In genomic region chr6:92634876-92635468, GRCm38 (mm10) we compare ENCODE assay signal across 28 mouse cellular contexts.
DNase-seq lines count a peak whose midpoint lies in the region; ATAC-seq and TF ChIP-seq lines count a peak whose summit lies in the region.
"Had no signal": no experiment of that assay in that cellular context is flagged by ENCODE, and none has a peak within 500 bp of the region (broad histone marks: within the 10 kb centered on the region; RNA-seq: fewer than 3 reads in every experiment).

No protein-coding gene starts in this region.

- H3K36me3 ChIP-seq in embryonic facial prominence, embryonic 11.5 days (replicated peaks; ENCODE audit: control insufficient read depth, insufficient read depth, low read depth, low read length): no peaks in the 10 kb centered on the region
- H3K36me3 ChIP-seq in embryonic facial prominence, embryonic 10.5 days (replicated peaks): no peaks in the 10 kb centered on the region
- H3K36me3 ChIP-seq in embryonic facial prominence, embryonic 15.5 days: no peaks in the 10 kb centered on the region
- H3K36me3 ChIP-seq in limb, embryonic 15.5 days: no peaks in the 10 kb centered on the region
- H3K36me3 ChIP-seq in intestine, embryonic 16.5 days (ENCODE audit: control insufficient read depth, insufficient read depth, low read length): no peaks in the 10 kb centered on the region
- H3K36me3 ChIP-seq: embryonic facial prominence, embryonic 12.5 days; heart, embryonic 10.5 days; heart, embryonic 13.5 days had no signal

- WGBS in embryonic facial prominence, embryonic 11.5 days: 66% methylated on average over 6 of the region's 6 CpGs
- 76% methylated on average over 6 of the region's 6 CpGs for WGBS in embryonic facial prominence, embryonic 10.5 days
- WGBS in embryonic facial prominence, embryonic 15.5 days: 39% methylated on average over 6 of the region's 6 CpGs
- WGBS in limb, embryonic 15.5 days: 31% methylated on average over 6 of the region's 6 CpGs
- 72% methylated on average over 6 of the region's 6 CpGs for WGBS in intestine, embryonic 16.5 days

- H3K9ac ChIP-seq in embryonic facial prominence, embryonic 11.5 days (replicated peaks; ENCODE audit: low read length): no peak overlapping the region
- H3K9ac ChIP-seq in embryonic facial prominence, embryonic 15.5 days: no peak overlapping the region
- H3K9ac ChIP-seq in limb, embryonic 15.5 days: no peak overlapping the region
- H3K9ac ChIP-seq in intestine, embryonic 16.5 days (ENCODE audit: low read depth, low read length): no peak overlapping the region
- H3K9ac ChIP-seq: embryonic facial prominence, embryonic 12.5 days; forebrain, postnatal 0 days; heart, embryonic 13.5 days; hindbrain, embryonic 14.5 days had no signal

- no peak overlapping the region for H3K4me2 ChIP-seq in embryonic facial prominence, embryonic 11.5 days (ENCODE audit: low read depth, low read length)
- no peak overlapping the region for H3K4me2 ChIP-seq in embryonic facial prominence, embryonic 15.5 days (replicated peaks)
- no peak overlapping the region for H3K4me2 ChIP-seq in limb, embryonic 15.5 days
- no peak overlapping the region for H3K4me2 ChIP-seq in intestine, embryonic 16.5 days (ENCODE audit: low read depth, low read length)
- H3K4me2 ChIP-seq: embryonic facial prominence, embryonic 12.5 days; heart, embryonic 13.5 days; hindbrain, embryonic 14.5 days had no signal

- no peak overlapping the region for H3K27ac ChIP-seq in embryonic facial prominence, embryonic 11.5 days (replicated peaks; ENCODE audit: low read depth, low read length)
- no peak overlapping the region for H3K27ac ChIP-seq in embryonic facial prominence, embryonic 10.5 days (replicated peaks)
- H3K27ac ChIP-seq in layer of hippocampus, adult 2 months: peak overlapping the region; percentile 69
- H3K27ac ChIP-seq in embryonic facial prominence, embryonic 15.5 days (replicated peaks): 0 out of 2 replicates have a peak overlapping the region, but pooled peaks have one; percentile 34
- no peak overlapping the region for H3K27ac ChIP-seq in limb, embryonic 15.5 days
- H3K27ac ChIP-seq in intestine, embryonic 16.5 days (ENCODE audit: low read length): no peak overlapping the region
- H3K27ac ChIP-seq: embryonic facial prominence, embryonic 12.5 days; heart, embryonic 10.5 days; heart, embryonic 13.5 days; hindbrain, embryonic 14.5 days; hindbrain, postnatal 0 days had no signal

- H3K27me3 ChIP-seq in embryonic facial prominence, embryonic 11.5 days (ENCODE audit: control insufficient read depth, insufficient read depth, low read length): no peaks in the 10 kb centered on the region
- no peaks in the 10 kb centered on the region for H3K27me3 ChIP-seq in embryonic facial prominence, embryonic 10.5 days (replicated peaks; ENCODE audit: low read depth, poor library complexity, severe bottlenecking)
- H3K27me3 ChIP-seq in embryonic facial prominence, embryonic 15.5 days: no peaks in the 10 kb centered on the region
- no peaks in the 10 kb centered on the region for H3K27me3 ChIP-seq in limb, embryonic 15.5 days
- no peaks in the 10 kb centered on the region for H3K27me3 ChIP-seq in intestine, embryonic 16.5 days (replicated peaks; ENCODE audit: control insufficient read depth, insufficient read depth, low read length)
- H3K27me3 ChIP-seq: embryonic facial prominence, embryonic 12.5 days; heart, embryonic 13.5 days had no signal

- no peak for ATAC-seq in embryonic facial prominence, embryonic 11.5 days (replicated peaks; ENCODE audit: insufficient number of reproducible peaks, low FRiP score, low TSS enrichment, low read depth)
- ATAC-seq in embryonic facial prominence, embryonic 15.5 days (ENCODE audit: insufficient number of reproducible peaks, low FRiP score, low TSS enrichment, low read depth): peak; percentile 19; the same call in 1 of the 2 replicates
- 0 out of 2 replicates have a peak, but pooled peaks have one; percentile 44 for ATAC-seq in limb, embryonic 15.5 days (ENCODE audit: insufficient number of reproducible peaks, low FRiP score, low TSS enrichment, low read depth)
- ATAC-seq in intestine, embryonic 16.5 days: no peak
- ATAC-seq: activated CD4-positive, CD25-positive, alpha-beta regulatory T cell, adult 4 months; forebrain, embryonic 14.5 days; forebrain, postnatal 0 days; hindbrain, postnatal 0 days; inflammation-experienced regulatory T-cells, adult 6 months had no signal

- H3K4me3 ChIP-seq in embryonic facial prominence, embryonic 11.5 days (ENCODE audit: low read depth, low read length): no peak overlapping the region
- no peak overlapping the region for H3K4me3 ChIP-seq in embryonic facial prominence, embryonic 10.5 days
- H3K4me3 ChIP-seq in layer of hippocampus, adult 2 months: no peak overlapping the region
- no peak overlapping the region for H3K4me3 ChIP-seq in embryonic facial prominence, embryonic 15.5 days (replicated peaks)
- H3K4me3 ChIP-seq in limb, embryonic 15.5 days: no peak overlapping the region
- H3K4me3 ChIP-seq in intestine, embryonic 16.5 days (ENCODE audit: low read length): no peak overlapping the region
- H3K4me3 ChIP-seq: embryonic facial prominence, embryonic 12.5 days; heart, embryonic 10.5 days; heart, embryonic 13.5 days had no signal

- H3K9me3 ChIP-seq in embryonic facial prominence, embryonic 11.5 days (replicated peaks; ENCODE audit: control insufficient read depth, low read length): no peaks in the 10 kb centered on the region
- H3K9me3 ChIP-seq in embryonic facial prominence, embryonic 10.5 days: no peaks in the 10 kb centered on the region
- no peaks in the 10 kb centered on the region for H3K9me3 ChIP-seq in embryonic facial prominence, embryonic 15.5 days (replicated peaks)
- no peaks in the 10 kb centered on the region for H3K9me3 ChIP-seq in limb, embryonic 15.5 days
- no peaks in the 10 kb centered on the region for H3K9me3 ChIP-seq in intestine, embryonic 16.5 days (ENCODE audit: control insufficient read depth, low read length)
- H3K9me3 ChIP-seq: embryonic facial prominence, embryonic 12.5 days; heart, embryonic 10.5 days; heart, embryonic 13.5 days had no signal

- DNase-seq in embryonic facial prominence, embryonic 11.5 days (ENCODE audit: low spot score): peak; percentile 12
- DNase-seq in embryonic facial prominence, embryonic 10.5 days (ENCODE audit: low spot score): no peak
- DNase-seq in layer of hippocampus, adult 2 months (ENCODE audit: low spot score in 2 of 2): no peak
- no peak for DNase-seq in layer of hippocampus, postnatal 25 days (ENCODE audit: extremely low spot score in 1 of 2, low spot score in 1 of 2)
- no peak for DNase-seq in left cerebral cortex, adult 9 months (ENCODE audit: low spot score in 2 of 2)
- DNase-seq: adrenal gland, adult 8-10 months; adrenal gland, postnatal 25 days; cerebellum, adult 11-12 months; cerebellum, adult 8-10 months; cerebellum, postnatal 10 days; cerebellum, postnatal 36 days; embryo, embryonic 11 days; forebrain, postnatal 0 days; gastrocnemius, postnatal 10 days; heart, adult 18-20 months; heart, postnatal 14 days; heart, postnatal 4 days had no signal

- no peak for TF ChIP-seq CTCF in layer of hippocampus, adult 2 months (conservative IDR thresholded peaks at IDR 0.05)

- no peaks in the 10 kb centered on the region for H3K4me1 ChIP-seq in embryonic facial prominence, embryonic 11.5 days (ENCODE audit: control insufficient read depth, insufficient read depth, low read length)
- H3K4me1 ChIP-seq in embryonic facial prominence, embryonic 10.5 days: peaks cover 11% of the 10 kb centered on the region
- 0 out of 2 replicates have a peak, but pooled peaks cover 4% of the 10 kb centered on the region for H3K4me1 ChIP-seq in embryonic facial prominence, embryonic 15.5 days
- H3K4me1 ChIP-seq in limb, embryonic 15.5 days: peaks cover 5% of the 10 kb centered on the region
- H3K4me1 ChIP-seq in intestine, embryonic 16.5 days (ENCODE audit: control insufficient read depth, insufficient read depth, low read length): no peaks in the 10 kb centered on the region
- H3K4me1 ChIP-seq: heart, embryonic 10.5 days; heart, embryonic 13.5 days had no signal

Comparison
In these comparisons a context has a peak if more than half of its experiments do, and no peak if none do; other contexts are left out.
1. ATAC-seq: peak in embryonic facial prominence, embryonic 15.5 days (single experiment) and limb, embryonic 15.5 days (single experiment); none in embryonic facial prominence, embryonic 11.5 days (single experiment) and intestine, embryonic 16.5 days (single experiment).
2. H3K27ac ChIP-seq: peak in layer of hippocampus, adult 2 months (single experiment) and embryonic facial prominence, embryonic 15.5 days (single experiment); none in embryonic facial prominence, embryonic 11.5 days (single experiment), embryonic facial prominence, embryonic 10.5 days (single experiment), limb, embryonic 15.5 days (single experiment) and intestine, embryonic 16.5 days (single experiment).